Mouse (Mus musculus) gastrocnemius, postnatal 36 days (tissue): ENCODE results near the gene Gm49369. TPM values are rescaled to one million over a fixed set of nuclear protein-coding genes. Genes with fewer than 3 reads are reported as not detected.

ENCODE experiments used
- DNase-seq, 2 experiments: peaks; one replicate each; pipeline ENCODE4 v3.0.0; 2022
- intact Hi-C: fragments of 180-260 bp; cut with DNase I; formaldehyde crosslinking; loops from one replicate; pipeline ENCODE4 v1.15.1; 2025
- total RNA-seq, 2 experiments: library from RNA; stranded (reverse); gene quantifications; 2 replicates each; pipeline ENCODE4 v1.2.3; 2021

The Gm49369 gene
- total RNA-seq, 2 experiments from 2014 or later: 3.9 to 9.2 TPM

DNA sequence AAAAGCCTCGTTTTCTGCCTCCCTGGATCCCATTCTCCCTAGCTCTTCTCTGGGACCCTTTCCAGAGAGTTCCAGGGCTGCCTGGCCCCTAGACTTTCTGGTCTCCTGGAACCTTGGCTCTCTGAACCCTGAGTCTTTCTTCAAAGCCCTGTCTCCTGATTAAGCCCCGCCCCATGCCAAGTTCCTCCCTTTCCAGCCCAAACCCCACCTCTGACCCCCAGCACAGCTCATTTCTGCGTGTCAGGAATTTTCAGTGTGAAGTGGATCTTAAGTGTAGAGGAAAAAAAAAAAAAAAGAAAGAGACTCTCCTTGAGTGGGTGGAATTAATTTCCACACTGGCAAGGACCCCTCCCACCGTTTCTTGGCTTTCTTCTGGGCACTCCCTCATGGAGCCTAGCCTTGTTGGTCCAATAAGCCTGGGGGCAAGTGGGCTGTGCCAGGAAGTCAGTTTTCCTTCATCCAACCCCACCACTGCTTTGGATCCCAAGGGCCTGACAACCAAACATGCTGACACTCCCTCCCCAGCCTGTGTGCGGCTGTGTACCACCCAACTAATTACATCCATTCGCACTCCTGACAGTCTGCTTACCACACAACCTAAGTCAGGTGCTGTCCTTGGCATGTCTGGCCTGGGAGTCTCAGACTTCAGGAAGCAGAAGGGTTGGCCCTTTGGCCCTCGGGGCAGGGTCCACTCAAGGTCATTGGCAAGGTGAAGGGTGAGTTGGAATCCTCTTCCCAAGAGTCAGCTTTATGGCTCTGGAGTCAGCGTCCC, 8.6 kb downstream of the Gm49369 start, which contains the start of gene Ifitm10:
Gene Ifitm10 (minus strand): TSS at position 113 of the 772 bp plus-strand sequence.
- DNase-seq: no peak
- intact Hi-C loops: no loop called here

DNA sequence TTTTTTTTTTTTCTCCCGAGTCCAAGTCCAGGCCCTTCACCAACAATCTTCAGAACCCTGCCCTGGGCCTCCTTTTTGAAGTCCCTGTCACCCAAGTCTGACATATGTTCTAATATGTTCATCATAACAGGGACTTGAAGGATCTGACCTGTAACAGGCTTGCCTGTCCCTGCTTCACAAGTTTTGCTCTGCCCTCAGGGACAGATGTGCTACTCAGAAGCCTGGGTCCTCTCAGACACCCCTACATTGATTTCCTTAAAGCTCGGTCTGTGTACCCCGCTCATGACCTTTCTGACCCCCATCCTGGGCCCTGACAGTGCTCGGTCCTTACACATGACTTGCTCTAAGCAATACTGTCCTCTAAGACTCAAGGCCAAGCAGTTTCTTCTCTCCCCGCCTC, 9.4 kb downstream of the Gm49369 start:
- no peak for DNase-seq
- intact Hi-C loops: no loop called here

DNA sequence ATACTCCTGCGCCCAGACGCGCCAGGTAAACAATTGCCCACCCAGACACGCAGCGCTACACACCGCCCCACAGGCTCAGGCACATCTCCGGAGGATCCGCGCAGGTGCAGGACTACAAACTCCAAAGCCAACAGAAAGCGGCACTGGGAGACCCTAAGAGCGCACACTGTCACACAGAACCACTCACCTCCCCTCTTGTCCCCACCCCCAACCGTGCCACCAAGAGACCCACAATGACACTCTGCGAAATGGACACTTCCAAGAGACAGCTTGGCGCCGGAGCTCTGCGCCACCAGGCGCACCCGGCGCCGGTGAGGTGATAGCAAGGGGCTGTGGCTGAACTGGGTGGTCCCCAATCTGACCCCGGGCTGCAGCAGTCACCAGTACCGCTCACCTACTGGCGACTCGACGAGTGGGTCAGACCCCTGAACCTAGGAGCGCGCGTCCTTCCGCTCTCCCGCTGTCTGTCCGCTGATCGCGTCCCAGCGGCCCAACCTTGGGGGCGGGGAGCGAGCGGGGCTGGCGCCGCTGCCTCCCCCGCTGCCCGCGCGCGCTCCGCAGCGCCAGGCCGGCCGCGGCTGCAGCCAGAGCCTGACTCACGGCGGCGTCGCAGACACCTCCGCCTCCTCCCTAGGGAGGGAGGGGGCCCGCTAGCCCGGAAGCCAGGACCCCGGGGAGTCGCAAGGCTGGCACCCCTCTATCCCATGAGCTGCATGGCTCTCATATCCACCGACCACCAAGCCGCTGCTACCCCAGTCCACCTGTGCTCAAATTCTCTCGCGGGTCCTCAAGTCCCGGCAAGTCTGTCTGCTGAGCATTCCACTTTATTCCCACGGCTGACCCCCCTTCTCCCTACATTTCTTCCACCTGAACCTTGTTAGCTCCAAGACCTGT, 10.5 kb downstream of the Gm49369 start:
- no peak for DNase-seq
- intact Hi-C loops: no loop called here

DNA sequence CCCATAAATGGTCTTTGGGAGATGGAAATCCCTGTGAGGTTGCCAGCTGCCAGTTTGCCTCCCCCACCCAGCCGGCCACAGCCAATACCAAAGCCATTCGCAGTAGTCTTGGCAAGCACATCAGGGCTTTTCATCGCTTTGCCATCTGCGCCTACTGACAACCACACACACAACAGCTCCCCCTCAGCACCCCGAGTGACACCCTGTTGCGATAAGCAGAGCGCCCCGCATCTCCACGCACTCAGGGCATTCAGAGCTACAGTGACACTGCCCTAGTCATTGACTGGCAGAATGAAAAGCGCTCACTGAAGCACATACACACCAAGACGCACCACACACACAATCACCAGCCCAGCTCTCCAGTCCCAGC, 11.1 kb downstream of the Gm49369 start:
- intact Hi-C loops: no loop called here
- DNase-seq: no peak

DNA sequence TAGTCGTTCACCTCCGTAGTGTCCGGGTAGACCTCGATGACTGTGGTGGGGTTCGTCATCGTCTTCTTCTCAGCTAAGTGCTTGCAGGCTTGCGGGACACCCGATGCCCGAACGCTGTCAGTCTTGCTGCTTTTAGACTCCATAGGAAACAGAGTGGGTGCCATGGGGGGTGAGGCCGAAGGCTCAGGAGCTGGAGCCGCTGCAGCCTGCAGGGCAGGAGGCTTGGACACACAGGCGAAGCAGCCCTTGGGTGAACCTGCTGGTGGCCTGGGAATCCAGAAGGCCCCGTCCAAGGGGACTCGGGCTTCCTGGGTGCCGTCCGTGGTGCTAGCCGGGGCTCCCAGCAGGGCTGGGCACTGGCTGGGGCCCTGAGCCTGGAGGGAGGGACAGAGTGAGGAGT, 11.5 kb downstream of the Gm49369 start:
- DNase-seq: no peak
- intact Hi-C loops: no loop called here

DNA sequence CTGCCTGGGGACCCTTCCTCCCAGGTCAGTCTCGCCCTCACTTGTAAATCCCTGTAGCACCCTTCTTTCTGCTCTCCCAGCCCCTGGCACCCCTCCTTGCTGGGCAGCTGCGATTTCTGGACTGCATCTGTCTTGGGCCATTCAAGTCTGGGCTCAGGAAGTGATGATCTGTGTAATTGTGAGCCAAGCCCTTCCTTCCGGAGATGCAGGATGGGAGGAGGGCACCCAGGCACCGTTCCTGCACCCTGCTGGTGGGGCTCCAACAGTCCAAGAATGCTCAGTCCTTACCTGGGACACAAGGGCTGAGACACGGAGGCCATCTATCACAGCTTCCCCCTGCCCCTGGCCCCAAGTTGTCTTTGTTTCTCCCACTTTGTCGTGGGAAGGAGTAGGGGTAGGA, 12.6 kb downstream of the Gm49369 start:
- intact Hi-C loops: no loop called here

DNA sequence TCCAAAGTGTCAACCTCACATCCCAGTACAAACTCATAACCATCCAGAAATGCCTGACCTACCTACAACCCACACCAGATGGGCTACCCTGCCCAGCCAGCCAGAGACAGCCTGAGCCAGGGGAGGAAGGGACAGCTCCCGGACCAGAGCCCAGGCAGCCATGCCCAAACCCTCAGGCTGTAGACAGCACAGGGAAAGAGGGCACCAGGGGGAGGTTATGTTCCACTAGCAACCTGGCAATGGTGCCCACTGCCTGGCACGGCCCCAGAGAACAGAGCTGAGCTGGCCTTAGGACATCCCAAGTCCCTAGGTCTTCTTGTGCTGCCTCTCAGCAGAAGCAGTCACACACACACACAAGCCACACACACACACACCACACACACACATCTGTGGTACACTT, 13.6 kb downstream of the Gm49369 start:
- peak; percentile 63 to 66 for DNase-seq
- intact Hi-C loops: no loop called here

More for the DNA sequence above, 12.6 kb downstream of the Gm49369 start:
- no peak for DNase-seq

DNA sequence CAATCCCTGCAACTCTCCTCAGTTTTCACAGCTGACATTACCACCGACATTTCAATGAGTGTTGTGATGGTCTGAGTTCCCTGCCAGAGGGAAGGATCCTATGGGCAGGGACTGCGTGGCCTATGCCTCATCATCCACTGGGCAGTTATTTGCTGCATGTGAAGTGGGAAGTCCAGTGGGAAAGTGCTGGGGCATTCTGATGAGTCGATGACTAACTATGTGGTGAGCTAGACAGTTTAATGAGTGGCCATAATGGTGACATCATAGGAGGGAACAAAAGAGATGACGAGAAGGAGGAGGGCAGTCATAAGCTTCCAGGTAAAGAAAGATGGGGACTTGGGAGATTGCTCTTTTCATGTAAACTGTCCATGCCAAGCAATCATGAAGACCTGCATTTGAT, 19.4 kb downstream of the Gm49369 start:
- intact Hi-C loops: no loop called here
- DNase-seq: no peak

DNA sequence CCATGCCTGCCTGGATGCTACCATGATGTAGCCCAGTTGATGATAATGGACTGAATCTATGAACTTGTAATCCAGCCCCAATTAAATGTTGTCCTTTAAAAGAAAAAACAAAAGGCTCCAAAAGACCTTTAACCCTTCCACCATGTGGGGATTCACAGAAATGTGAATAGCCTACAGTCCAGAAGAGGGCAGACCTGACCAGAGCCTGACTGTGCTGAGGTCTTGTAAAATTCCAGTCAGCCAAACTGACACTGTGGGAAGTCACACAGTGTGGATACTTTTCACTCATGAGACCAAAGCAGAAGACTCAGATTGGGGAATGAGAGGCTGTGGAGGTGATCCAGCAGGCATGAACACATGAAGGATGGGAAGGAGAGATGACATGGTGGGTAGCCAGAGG, 21.7 kb downstream of the Gm49369 start:
- DNase-seq: no peak
- intact Hi-C loops: no loop called here

DNA sequence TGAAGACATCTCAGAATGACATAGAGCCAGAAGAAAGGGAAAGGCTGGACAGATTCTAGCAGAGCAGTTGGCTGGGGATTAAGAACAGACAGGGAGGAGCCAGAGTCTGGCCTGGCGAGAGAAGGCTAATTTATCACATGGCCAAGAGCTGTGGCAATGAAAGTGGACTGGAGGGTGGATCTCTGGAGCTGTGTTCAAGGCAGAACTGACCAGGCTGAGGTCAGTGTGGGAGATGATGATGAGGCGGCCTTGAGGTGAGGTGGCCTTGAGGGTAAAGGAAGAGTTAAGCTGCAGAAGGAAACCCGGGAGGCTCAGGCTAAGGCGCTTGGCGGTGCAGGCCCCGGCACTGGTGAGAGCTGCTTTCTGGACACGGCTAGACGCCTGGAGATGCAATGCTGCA, 23.3 kb downstream of the Gm49369 start:
- intact Hi-C loops: no loop called here
- no peak for DNase-seq

DNA sequence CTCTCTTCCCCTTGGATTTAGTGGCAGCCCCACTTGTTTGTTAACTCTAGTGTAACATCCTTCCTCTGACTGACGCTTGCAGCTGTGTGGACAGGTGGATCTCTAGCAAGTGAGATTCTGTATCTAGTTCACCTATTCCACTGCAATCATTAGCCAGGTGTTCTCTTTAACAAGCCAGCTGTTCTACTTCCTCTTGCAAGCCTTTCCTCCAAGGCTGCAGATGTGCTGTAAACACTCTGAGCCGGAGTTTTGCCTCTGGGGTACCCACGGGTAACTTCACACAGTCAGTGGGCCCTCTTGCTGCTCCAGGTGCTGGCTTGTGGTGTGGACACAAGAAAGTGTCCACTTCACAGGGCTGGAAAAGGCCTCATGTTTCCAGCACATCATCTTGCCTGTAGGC, 24.9 kb downstream of the Gm49369 start:
- intact Hi-C loops: no loop called here

DNA sequence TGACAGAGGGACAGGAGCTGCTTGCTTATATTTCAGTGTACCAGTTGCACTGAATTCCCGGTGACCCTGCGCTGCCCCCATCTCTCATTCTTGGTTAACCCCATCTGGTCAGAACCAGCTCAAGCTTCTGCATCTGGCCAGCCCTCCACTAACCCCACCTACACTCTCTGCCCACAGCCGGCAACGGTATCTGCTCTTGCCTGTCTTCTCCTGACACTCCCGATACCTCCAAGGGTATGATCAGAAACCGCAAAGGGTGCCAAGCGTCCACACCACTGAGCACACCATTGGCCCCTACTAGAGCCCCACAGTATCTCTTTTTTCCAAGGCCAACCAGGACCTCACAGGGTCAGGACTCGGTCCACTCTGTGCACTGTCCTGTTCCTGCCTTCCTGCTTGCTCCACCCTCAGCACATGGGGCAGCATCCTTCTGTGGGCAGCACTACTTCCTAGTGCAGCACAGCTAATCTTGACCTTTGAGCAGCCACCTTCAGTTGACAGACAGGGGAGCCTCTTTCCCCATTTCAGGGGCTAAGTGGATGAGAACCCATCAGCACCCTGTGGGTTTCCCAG, 27.7 kb downstream of the Gm49369 start:
- DNase-seq: no peak
- intact Hi-C loops: no loop called here

More for the DNA sequence above, 24.9 kb downstream of the Gm49369 start:
- DNase-seq: no peak

DNA sequence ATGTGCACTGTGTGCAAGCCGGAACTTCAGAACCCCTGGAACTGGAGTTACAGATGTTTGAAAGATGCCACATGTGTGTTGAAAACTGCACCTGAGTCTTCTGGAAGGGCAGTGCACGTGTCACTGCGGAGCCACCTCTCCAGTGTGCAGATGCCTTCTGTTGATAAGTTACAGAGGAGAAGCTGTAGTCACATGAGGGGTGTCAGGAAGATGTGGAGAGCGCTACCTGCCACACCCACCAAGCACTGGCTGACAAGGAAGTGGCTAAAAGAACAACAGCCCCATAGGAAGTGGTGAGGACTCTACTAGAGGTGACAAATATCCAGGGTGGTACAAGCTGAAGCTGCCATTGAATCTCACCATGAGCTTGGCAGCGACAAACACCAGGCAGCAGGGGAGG, 28.6 kb downstream of the Gm49369 start:
- DNase-seq: no peak
- intact Hi-C loops: no loop called here

DNA sequence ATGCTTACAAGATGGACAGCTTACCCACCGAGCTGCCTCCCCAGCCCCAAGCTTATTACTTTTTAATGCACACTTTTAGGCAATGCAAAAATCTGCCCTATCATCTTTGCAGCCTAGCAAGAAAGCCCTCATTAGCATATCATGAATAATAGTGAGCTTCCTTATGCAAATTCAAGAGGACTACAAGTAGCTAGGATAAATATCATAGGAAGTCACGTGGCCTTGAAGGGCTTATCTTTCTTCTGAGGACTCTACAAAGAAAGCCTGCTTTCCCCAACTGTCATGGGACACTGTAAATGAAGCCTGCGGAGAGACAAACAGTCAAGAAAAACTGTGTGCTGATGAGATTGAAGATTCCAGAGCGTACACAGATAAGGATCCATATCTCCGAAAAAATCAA, 30.9 kb downstream of the Gm49369 start:
- intact Hi-C loops: no loop called here
- DNase-seq: no peak

DNA sequence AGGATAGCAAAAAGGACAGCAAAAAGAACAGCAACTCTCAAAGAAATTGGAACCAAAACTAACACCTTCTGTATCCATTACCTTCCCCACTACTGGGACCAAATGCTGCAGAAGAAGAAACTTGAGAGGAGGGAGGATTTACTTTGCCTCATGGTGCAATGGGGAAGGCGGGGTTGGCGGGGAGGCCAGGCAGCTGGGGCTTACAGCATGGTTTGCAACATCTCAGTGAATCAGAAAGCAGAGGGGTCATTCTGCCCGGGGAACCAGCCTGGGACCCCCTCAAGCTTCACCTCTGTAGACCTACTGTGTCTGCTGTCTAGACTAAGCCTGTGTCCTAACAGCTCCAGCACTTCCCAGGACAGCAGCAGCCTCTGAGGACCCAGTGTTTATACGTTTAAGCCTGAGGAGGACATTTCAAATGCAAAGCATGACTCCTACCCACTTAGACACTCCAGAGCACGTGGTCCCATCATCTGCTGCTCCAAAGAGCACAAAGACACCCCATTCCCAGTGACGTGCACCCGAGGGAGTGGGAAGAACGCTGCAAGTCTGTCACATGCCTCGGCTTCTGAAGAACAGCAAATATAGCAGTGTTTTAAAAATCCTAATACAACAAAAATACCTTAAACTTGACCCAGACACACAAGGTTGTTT, 33.0 kb downstream of the Gm49369 start:
- peak; percentile 30 to 43 for DNase-seq
- intact Hi-C loops: no loop called here

DNA sequence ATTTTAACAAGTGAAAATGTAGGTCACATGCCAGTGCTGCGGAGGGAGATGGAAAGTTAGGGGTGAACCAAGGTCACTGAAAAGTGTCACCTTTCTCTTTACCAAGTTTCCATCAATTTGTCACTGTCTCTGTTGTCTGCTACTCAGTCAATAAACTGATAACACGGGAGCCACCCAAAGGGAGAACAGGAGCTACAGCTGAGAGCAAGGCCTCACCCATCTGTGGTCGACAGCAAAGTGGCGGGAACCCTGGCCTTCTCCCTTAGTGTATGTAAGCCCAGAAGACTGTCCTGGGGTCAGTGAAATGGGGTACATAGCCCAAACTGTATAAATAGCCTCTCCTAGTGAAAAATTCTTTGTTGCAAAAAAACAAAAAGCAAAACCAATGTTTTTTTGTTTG, 34.9 kb downstream of the Gm49369 start:
- intact Hi-C loops: no loop called here
- DNase-seq: no peak

DNA sequence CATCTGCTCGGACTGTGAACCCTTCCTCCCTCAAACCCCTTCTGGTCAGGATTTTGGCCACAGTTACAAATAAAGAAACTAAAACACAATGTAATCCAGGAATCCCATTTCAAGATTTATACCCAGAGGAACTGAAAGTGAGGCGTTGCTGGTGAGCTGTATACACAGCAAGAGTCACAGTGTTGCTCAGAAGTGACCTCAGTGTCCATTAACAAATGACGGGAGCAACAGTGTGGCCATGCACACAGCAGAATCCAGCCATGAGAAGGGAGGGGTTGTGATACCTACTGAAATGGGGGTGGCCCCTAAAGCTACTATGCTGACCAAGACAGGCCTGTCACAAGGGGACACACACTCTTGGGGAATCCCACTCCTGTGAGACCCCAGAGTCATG, 40.2 kb downstream of the Gm49369 start:
- intact Hi-C loops: no loop called here
- DNase-seq: no peak

DNA sequence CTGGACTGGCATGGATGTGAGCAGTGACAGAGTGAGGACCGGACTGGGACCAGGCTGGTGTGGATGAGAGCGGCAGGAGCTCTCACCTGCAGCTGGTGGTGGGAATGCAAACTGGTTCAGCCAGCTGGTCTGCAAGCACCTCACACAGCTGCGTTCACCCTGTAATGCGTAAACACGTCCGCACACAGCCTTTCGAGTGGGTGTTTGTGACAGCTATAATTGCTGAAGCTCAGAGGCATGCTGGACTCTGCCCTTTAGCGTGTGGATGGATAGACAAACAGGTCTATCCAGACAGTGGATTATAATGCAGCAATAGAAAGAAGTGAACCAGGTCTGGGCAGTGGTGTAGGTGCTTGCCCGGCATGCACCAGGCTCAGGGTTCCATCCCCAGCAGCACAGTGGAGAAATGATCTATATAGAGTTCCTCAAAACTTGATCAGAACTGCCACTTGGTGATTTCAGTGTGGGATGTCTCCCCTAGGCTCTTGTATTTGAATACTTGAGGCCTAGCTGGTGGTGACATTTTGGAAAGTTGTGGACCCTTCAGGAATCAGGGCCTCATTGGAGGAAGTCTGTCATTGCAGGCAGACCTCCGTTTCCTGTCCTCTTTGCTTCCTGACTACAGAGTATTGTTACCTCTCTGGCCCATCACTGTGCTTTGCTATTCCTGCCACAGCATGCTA, 40.8 kb downstream of the Gm49369 start:
- DNase-seq: no peak
- intact Hi-C loops: no loop called here

DNA sequence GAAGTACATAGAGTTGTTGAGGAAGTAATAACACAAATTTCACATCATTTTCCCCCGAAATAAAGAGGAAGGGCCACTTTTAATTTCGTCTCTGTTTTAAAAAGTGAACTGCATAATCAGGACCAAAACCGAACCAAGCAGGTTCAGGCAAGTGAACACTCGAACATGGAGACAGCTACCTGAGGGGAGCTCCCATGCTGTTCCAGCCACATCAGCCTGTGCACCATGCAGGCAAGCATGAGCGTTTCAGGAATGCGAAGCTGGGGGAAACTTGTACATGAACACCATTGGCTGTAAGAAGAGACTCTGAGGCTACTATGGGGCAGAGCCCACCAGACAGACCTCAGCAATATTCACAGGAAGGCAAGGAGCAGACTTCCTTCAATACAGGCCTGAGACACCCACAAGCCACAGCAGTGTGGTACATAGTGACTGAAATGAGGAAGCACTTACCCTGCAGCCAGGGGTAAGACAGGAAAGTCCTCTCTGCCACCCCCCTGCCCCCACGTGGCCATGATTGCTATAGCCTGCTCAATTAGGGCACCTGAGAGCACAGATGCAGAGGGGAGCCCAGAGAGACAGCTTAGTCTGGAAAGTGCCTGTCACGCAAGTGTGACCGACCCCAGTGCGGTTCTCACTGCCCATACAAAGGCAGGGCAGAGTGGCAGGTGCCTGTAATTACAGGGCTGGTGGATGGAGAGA, 42.0 kb downstream of the Gm49369 start:
- DNase-seq: no peak
- intact Hi-C loops: no loop called here

DNA sequence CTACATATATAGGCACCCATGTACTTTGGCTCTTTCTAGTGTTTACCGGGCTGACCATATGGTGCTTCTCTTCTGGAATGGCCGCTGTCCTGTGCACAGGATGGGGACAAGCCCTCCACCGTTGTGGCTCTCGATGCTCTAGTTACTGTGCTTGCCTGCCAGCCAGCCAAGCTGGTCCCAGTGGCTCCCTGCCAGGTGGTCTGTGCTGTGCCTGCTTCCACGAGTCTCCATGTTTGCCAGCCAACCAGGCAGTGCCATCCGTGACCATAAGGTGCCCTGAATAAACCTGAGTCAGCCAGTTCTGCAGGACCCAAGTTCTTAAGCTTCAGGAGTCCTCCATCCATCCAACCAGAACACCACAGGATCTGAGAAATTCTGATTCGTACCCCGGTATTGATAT, 47.3 kb downstream of the Gm49369 start:
- DNase-seq: no peak
- intact Hi-C loops: loop anchor here (2.0 to 10.0 kb wide), 3 partner anchors 92 to 190 kb away; partner anchors contain the start of gene Tnnt3
